Mouse (Mus musculus): ENCODE results near the gene Cap1.
A peak's percentile ranks its signal among the peaks of the same experiment; 100 is the strongest.

Gene Cap1

DNA sequence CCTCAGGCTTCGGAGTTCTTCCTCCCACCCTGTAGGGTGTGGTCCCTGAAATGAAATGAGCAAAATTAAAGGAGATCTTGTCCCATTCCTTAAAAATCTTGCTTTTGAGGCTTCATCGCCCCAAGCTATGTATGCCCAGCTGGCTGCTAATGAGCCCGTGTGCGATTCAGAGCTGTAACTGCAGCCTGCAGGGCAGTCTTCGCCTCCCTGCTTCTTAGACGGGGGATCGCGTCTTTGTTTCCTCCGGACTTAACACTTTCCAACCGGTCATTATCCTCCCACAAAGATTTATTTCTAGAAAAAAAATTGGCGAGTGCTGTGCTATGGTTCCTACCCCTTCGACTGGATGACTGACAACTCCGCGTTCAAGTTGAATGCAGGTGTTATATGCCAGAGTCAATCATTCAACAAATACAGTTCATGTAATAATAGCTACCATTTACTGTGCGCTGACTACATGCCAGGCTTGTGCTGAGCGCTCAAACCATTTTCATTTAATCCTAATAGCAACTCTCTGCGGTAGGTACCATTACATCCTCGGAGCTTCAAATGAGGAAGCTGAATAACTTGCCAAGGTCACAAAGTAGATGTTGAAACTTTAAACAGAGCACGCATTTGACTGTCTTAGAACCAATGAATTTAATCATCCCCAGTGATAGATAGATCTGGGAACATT is 861 bp upstream of the Cap1 start:
- DNase-seq = no peak

DNA sequence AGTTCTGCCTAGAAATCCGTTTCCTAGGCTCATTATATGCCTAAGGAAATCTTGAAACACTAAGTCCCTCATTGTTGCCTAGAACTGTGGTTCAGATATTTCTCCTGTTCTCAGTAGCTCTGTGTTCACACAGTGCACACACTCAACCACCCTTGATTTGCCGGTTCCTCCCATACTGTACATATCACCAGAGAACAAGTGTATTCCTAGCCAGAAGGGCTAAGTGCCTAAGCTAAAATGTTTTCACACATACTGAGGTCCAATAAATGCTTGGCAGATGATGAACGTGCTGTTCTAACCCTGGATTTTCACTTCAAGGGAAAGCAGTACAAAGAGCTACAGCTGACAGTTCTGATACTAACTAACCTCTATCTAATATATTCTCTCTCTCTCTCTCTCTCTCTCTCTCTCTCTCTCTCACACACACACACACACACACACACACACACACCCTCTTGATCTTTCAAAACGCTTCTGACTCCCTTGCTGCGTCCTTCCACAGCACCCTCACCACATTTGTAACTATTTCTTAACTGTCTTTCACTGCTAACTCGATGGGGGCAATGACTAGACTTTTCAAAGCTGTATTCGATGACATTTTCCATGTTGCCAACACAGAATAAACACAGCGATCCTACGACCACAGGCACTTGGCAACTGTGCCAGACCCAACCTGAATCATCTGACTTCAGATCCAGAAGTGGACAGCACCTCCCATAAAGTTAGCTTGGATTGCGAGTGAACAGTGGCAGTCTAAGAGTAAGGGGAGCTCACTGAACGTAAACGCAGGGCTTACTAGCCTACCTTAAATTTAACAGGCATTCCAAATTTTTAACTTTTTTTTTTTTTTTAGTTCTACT is 1.1 kb downstream of the Cap1 start:
- DNase-seq = peak; percentile 12 to 32

DNA sequence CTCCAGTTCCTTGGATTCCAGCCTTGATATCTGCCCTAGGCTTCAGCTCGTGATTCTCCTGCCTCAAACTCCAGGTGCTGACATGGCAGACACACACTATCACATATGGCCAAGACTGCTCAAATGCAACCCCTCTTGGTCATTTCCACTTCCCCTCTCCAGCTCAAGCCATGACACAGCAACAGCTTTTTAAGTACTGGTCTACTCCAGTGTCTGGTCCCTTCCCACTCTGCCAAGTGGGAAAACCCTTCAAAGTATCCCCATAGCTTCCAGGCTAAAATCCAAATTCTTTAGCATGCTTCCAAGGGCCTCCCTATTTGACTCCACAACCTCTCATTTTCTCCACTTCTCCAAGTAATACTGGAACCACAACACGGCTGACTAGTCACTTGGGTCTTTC is 1.8 kb downstream of the Cap1 start:
- no peak for DNase-seq

DNA sequence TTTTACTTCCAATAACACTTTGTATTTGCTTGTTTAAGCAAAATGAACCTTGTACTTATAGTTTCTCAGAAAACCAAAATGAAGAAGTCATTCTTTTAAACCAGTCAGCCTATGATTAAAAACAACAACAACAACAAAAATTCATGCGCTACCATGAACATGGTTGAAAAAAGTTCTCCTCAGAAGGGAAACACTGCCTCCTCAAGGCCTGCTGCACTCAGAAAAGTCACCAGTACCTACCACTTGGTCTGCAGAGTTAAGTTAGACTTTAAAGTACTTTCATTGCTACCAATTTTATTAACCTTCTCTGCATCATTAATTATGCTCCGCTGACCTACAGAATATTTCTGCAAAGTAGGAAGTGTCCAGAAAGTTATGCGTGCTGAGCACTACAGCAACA is 2.6 kb downstream of the Cap1 start:
- DNase-seq = no peak

DNA sequence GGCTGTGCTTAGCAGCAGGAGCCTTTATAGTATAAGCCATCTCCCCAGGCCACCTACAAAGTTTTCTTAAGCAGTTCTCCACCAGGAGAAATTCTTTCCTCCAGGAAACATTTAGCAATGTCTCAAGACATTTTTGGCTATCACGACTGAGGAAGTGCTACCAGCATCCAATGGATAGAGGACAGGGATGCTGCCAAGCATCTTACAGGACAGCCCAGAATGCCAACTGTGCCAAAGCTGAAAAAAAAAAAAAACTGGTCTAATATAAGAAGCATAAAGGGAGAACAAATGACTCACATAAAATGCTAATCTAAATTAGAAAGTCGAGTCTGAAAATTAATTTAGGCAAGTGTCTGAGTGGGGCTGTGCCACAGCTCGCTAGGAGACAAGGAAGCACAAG is 3.3 kb downstream of the Cap1 start:
- no peak for DNase-seq

DNA sequence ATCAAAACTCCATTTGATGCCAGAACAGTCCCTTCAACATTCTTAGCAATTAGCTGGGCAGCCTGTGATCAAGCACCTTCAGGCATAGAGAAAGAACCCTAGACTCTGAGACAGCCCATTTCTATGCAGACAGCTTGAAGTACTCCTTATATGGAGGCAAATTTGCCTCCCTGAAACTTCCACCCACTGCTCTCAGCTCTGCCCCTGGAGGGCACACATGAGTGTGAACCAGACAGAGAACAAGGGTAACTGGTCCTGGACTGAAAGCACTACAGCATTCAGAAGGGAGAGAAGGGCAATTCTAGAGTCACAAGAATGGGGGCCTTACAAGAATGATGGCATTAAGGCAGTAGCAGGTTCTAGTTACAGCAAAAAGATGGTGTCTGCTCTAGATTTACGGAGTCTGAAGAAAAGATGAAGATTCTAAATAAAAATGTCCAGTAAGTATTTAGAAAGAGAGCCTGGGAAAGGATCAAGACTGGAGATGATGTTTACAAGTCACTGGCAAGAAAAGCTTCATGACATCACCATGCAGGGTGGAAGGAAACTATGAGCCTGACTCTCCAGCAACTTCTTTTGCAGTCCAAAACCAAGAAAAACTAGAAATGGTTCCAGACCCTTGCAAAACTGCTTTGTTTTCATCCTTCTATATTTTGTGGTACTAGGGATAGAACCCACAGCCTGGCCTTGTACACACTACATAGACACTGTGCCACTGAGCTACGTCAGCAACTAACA is 7.4 kb downstream of the Cap1 start:
- DNase-seq = peak; percentile 30 to 42

DNA sequence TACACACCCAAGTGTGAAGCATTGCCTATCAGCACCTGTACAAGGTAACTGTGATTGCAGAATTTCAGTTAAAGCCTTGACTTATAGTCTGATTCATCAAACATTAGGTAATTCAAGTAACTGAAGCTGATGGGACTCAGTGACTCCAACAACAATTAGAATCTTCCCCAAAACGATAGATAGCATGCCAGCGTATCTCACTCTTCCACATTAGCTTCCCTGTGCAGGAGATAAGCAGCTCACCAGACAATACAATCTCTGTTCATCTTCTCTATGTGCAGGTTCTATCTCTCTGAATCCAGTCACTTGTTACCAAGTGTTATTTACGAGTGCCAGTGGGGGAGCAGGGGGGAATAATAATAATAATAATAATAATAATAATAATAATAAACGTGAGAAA is 12.3 kb downstream of the Cap1 start:
- DNase-seq = no peak

DNA sequence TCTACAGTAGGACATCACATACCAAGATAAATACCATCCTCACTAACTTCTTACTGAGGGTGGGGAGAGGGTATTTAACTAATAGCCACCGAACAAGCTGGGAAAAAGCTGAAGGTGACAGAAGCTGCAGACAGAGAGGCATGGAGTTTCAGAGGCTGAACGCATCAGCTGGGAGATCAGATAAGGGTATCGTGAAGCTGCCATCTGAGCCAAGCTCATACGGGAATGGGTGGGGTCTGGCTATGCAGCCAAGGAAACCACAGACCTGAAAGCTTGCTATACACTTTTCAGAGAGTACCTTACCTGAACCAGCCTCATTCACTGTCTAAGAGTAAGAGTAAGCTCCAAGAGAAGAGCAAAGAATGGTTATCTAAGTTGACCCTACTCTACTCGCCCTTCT is 12.9 kb downstream of the Cap1 start:
- no peak for DNase-seq

DNA sequence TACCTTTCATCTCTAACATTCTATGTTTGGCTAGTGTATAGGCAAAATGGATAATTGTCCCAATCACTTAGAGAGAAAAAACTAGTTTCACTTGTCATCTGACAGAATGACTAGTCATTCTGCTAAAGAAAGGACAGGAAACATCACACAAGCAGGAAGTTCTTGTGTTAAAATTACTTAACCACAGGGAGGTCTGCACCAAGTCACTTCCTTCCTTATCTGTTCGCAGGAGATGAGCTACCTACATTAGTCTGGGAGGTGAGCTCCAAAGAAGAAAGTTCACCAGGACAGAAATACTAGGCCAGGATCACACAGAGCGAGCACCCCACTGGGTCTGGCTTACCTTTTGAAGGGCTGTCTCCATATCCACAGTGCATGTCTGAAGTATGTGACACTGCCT is 13.9 kb downstream of the Cap1 start:
- peak; percentile 33 to 44 for DNase-seq

DNA sequence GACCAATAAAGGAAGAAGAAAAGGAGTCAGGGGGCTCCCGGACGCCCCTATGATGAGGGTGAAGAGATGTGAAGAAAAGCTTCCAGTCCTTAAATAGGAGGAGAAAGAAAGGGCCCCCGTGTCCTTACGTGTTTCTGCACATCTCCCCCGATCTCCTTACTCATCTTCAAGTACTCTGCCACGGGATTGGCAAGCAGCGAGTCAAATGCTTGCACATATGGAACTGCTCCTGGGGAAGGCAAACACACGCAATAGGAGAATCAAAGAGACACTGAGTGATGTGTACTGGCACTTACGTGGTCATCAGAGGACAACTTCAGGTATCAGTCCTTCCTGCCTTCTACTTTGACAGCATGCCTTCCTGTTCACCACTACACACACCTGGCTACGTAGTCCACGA is 14.6 kb downstream of the Cap1 start:
- no peak for DNase-seq

DNA sequence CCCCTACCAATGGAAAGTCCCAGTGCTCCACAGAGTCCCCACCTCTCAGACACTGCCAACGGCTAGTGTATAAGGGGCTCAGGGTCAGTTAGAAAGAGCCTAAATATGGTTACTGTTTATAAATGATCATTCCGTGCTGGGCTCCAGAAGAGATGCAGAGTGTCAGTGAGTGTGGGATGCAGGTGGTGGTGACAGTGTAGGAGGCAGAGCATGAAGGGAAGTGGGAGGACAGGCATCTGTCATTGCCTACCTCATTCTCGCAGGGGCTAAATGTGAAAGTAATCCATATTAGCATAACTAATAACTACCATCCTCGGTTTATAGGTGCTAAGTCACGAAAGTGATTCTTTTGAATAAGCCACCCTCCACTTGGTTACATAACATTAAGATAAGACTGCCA is 15.1 kb downstream of the Cap1 start:
- DNase-seq = no peak

DNA sequence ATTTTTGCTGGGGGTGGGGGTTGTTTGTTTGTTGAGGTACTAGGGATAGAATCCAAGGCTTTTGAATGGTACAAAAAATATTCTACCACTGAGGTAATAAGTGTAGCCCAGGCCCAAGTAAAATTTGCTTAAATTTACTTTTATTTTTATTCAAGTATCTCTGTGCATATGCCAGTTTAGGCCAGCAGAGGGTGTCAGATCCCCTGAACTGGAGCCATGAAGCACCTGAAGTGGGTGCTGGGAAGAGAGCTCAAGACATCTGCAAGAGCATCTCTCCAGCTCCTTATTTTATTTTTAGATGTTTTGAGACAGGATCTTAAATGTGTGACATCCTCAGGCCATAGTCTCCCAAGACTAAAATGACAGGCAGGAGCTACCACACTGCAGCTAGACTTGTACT is 15.8 kb downstream of the Cap1 start:
- DNase-seq = peak; percentile 68 to 72

DNA sequence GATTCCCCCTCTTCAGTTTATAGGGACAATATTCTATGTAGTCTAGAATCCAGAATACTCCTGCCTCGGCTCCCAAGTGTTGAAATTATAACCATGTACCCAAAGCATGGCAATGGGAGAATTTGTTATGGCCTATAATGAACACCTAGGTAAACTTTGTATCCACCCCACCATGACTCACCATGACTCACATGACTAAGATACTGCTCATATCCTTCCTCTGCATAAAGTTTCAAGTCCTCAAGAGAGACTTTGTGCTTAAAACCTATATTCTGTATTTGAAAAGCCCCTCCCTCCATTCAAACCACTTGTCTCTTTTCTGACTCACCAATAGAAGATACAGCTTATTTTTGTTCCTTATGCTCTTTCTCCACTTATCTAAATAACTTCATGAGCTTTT is 17.8 kb downstream of the Cap1 start:
- no peak for DNase-seq

DNA sequence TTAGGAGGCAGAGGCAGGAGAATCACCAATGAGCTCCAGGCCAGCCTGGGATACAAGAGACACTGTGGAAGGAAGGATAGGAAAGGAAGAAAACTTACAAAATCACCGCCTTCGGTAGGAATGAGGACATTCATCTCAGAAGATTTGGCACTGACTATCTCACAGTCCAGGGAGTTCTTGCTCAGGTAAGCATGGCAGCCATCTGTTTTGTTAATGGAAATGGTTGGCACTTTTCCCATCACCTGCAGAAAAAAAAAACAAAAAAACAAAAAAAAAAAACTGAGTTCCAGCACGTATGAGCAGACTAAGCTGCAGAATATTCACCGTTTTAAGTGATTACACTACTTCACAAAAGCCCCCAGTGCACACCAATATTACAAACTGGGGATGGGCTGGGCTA is 24.0 kb downstream of the Cap1 start:
- DNase-seq = no peak

DNA sequence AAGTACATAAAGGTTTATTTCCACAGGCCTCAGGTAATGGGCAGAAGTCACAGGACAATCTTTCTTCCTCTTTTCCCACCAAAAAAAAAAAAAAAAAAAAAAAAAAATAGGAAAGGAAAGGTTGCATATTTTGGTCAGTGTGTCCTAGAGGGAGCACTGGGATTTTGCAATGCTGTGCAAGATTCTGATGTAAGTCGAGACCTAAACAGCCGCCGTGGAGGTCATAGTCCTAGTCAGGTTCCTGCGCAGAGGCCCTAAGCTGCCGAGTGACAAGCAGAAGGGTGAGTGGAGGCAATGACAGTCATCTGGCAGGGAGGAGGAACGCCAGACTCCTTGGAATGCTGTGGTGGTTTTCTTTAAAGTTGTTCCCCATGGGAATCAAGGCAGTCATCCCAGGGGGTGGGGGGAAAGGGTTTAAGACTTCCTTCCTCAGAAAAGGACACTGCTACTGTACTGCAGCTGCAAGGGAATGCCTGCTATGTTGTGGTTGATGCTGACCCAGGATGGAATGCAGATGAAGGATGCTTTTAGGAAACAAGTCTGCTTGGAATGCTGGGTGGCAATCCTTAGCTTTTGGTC is 26.7 kb downstream of the Cap1 start:
- DNase-seq = no peak

DNA sequence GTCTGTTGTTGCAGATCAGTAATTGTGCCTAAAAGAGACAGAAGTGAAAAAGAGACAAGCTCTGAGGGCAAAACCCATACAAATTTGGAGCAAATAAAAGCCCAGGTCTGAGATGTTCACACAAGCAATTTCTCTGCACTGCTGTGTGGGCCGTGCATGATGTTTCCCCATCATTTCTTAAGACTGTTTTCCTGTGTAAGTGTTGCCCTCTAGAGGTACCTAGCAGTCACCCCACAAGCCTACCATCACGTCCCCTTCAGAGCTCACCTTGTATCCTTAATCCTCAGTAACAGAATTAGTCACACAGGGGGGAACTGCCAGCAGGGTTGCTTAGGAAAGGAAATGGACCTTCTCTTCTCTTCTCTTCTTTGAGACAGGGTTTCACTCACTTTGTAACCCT is 27.9 kb downstream of the Cap1 start:
- peak in 1 of 2 experiments; percentile 17 for DNase-seq

DNA sequence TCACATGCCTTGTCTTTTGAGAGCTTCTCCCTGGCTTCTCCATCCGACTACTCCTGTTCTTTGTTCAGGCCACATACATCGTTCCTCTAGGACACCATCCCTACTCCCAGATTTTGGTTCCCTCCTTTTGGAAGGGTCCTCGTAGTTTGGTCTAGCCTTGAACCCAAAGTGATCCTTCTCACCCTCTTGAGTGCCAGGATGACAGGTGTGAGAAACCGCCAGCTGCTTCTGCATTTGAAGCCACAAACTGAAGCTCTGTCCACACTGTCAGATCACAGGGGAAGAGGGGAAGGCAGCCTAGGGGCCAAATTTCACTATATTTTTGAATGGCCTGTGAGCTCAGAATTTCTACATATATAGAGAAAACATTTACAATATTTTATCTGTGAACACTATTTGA is 31.1 kb downstream of the Cap1 start:
- DNase-seq = no peak

DNA sequence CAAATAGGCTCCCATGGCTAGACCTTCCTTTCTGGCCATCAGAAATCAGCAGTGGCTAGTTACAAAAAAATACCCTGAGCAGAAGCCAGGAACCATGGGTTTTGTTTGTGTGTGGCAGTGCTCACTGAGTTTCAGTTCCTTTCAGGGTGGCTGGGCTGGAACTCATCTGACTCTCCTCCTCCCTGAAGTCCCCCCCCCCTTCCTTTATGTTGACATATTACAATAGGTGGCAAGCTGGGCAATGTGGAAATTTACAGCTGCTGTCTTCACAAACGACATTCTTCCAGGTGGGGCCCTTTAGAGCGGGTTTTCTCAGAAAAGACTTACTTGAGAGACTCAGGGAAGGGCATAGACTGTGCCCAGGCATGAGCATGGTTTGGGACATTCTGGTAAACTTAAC is 32.2 kb downstream of the Cap1 start:
- DNase-seq = peak; percentile 67 to 72

DNA sequence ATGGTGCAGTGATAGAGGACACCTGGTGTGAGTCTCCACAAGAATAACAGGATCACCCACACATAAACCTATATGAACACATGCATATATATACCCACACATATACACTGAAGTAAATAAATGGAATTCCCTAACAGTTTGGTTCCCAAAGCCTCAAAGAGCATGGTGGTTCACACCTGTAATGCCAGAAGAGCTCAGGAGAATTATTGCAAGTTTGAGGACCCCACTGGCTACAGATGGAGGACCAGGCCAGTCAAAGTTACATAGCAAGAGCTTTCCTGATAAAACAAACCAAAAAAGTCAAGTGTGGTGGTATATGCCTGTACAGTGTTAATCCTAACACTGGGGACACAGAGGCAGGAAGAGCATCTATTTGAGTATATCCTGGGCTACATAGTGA is 34.3 kb downstream of the Cap1 start:
- no peak for DNase-seq

DNA sequence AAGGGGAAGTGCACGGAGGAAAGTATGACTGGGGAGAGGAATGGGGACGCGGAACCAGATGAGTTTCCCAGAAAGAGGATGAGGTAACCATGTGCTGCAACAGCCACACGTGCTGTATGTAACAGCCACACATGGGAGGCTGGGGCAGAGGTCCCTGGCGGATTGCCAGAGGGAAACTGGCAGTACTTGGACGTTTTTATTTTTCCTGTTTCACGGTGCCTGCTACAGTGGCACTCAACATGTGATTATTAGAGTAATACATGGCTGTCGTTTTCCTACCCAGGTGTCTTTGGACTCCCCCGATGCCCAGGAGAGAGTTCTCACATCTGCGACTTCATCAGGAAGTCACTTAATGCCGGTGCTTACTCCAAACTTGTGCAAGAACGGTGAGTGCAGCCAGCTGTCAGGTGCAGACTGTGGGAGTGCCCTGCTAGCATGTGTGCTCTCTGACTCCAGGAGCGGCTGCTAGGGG is 37.7 kb downstream of the Cap1 start:
- peak; percentile 42 to 43 for DNase-seq

DNA sequence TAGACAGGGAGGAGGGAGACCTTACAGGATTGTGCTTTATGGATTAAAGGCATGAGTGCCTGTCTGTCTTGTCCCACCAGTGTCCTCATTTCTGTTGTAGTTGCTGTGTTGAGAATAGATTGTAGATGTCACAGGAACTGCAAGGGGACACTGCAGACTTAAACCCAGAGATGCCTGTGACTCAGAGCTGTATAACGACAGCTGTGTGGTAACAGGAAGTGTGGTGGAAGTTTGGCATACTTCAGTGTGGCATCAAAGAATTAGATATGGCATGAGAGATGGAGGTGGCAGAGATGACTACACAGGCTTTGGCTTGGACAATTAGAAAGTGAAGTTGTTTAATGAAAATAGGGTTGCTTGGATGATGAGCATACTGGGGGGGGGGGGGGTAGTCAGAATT is 47.4 kb downstream of the Cap1 start:
- no peak for DNase-seq

DNA sequence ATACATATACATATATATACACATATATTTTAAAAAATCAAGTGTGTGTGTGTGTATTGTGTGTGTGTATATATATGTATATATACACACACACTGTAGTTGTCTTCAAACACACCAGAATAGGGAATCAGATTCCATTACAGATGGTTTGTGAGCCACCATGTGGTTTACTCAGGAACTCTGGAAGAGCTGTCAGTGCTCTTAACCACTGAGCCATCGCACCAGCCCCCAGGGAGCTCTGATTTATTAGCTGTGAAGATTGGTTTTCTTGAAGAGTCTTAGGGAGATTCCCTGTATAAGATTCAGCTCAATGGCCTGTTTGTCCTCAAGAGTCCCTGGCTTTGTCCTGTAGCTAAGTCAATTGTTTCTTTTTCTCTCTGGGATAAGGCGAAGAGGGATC is 47.9 kb downstream of the Cap1 start:
- DNase-seq = no peak

DNA sequence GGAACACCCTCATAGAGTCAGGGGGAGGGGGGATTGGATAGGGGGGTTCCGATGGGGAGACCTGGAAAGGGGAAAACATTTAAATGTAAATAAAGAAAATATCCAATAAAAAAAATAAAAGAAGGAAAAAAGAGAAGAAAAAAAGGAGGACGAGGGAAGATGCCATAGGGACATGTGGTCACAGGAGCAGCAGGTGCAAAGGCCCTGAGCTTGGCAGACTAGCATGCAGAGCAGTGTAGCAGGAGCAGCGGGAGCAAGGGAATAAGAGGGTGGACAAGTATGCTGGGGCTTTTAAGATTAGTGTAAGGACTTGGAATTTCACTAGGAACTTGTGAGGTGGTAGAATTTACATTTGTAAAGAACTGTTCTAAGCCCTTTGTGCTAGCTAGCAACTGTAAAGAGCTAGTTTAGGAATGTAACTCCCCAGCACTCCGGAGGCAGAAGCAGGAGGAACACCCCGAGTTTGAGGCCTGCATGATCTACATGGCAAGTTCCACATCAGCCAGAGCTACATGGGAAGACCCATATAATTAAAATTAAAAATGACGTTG is 48.6 kb downstream of the Cap1 start:
- DNase-seq = no peak

All from B cell, adult 2 months (primary cell).